Mouse (Mus musculus): Measurements from ENCODE around the gene Klra9. TPM values are rescaled to one million over a fixed set of nuclear protein-coding genes. Genes with fewer than 3 reads are reported as not detected.
"Not testable (repeated sequence)": the region's sequence is repeated elsewhere in the genome, so short reads cannot be mapped to it uniquely, and the experiment has no call there.

The Klra9 gene
- total RNA-seq (2021) = under 1 TPM in 1 of 2 experiments, not detected in 1; 0.26 TPM
- long read RNA-seq, experiment 1 = 0 reads
- long read RNA-seq, experiment 2 = 0 reads

DNA sequence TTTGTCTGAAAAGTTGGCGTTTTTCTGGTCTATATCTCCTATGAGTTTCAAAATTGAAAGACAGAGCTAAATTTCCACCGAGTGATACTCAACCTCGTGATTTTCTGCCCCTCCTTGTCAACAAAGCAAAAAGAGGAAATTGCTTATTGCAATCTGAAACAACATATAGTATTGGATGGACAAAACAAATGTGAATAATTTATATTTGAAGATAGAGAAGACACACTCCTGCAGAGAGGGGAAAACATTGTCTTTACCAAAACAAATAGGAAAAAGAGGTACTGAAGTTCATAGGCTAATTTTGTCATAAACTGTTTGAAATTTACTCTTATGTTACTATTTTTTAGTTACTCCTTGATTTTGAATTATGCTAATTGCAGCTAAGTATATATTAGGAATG lies at the start of gene Klra9:
TSS of gene Klra9 (minus strand) at position 101 of the 400 bp plus-strand sequence.
- DNase-seq (ENCODE audit: low spot score) = not testable (repeated sequence)

DNA sequence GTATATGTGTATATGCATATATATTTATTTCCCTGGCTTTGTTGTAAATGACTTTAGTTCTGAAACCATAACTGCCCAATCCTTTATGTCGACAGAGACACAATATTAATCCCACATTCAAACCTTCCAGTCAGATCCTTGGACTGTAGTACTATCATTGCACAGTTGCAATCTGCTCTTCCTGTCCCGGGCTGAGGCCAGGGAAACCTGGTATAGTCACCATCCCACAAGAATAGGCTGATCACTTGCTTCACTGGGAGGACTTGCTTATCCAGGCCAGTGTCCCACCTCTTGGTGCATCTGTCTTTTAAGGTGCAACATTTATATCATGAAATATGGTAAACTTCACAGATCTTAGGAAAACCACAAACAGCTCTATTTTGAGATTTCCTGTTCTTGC lies 44.6 kb upstream of the Klra9 start:
- no peak for DNase-seq (ENCODE audit: low spot score)

DNA sequence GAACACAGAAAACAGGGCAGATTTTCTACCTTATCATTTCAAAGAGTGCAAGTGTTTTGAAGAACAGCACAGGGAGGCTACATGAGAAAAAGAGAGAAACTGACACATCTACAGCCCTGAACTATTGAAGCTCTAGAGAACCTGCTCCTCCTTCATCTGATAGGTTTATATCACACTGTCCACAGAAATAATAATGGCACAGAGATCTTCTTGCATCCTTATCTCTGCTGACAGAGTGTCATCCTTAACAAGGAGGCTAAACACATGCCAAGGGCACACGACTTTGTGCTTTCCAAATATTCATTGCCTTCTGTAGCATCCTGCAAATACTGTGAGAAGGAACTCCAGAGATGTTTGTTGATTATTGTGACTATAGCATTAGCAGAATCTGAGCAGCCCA lies 43.7 kb upstream of the Klra9 start:
- no peak for DNase-seq (ENCODE audit: low spot score)

- DNase-seq (ENCODE audit: low spot score) = no peak
Measured at GRCm38 (mm10) chr6:130233222-130233621, 40.3 kb upstream of the Klra9 start, which contains the start of gene Klra7. Gene Klra7 (minus strand): TSS chr6:130233322.

- DNase-seq (ENCODE audit: low spot score) = not testable (repeated sequence)
Measured at GRCm38 (mm10) chr6:130197453-130197852, 4.5 kb upstream of the Klra9 start.

GRCm38 (mm10) chr6:130129798-130130197 lies 63.1 kb downstream of the Klra9 start, which contains the start of gene Klra8:
Gene Klra8 (minus strand): TSS chr6:130129898.
- DNase-seq (ENCODE audit: low spot score) = not testable (repeated sequence)

Other genes starting within 250 kb of the Klra9 start
- gene Klra6, start 166.2 kb downstream of the Klra9 start, total RNA-seq (2021) = not detected
- not detected for gene Klra4, start 125.8 kb downstream of the Klra9 start, total RNA-seq (2021)
- gene Klra8, start 63.2 kb downstream of the Klra9 start, total RNA-seq (2021) = under 1 TPM in 1 of 2 experiments, not detected in 1; 0.31 TPM
- gene Klra7, start 40.2 kb upstream of the Klra9 start, total RNA-seq (2021) = not detected
- under 1 TPM in 1 of 2 experiments, not detected in 1; 0.28 TPM for gene Klra10, start 88.8 kb upstream of the Klra9 start, total RNA-seq (2021)
- gene Klra3, start 144.5 kb upstream of the Klra9 start, total RNA-seq (2021) = not detected
- gene Klra1, start 193.8 kb upstream of the Klra9 start, total RNA-seq (2021) = not detected

All from gastrocnemius, adult 18-20 months (tissue).